In the genomic region with DNA sequence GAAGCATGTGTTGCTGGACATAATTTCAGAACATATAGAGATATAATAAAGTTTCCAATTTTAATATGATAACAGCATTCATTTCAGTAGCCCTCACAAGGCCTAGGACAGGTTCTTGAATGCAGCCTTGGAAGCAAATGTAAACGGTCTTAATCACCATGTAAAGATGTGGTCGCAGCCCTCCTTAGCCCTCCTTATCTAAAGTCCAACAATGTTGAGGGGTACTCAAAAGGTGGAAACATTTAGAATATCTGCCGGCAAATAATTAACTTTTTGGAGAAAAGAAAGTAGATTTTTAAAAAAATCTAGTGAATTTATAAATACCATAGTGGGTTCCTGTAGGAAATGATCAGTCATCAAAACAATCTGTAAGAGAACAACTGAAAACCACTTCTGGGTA, we compare ENCODE assay signal across 34 mouse cellular contexts.
"Had no signal": no experiment of that assay in that cellular context is flagged by ENCODE, and none has a peak within 500 bp of the region (broad histone marks: within the 10 kb centered on the region; RNA-seq: fewer than 3 reads in every experiment).

No protein-coding gene starts in this region.

- H3K27me3 ChIP-seq: heart, embryonic 12.5 days; heart, embryonic 13.5 days; heart, embryonic 15.5 days; hindbrain, embryonic 12.5 days; hindbrain, embryonic 13.5 days; hindbrain, embryonic 15.5 days; intestine, embryonic 15.5 days; kidney, embryonic 15.5 days had no signal

- H3K4me2 ChIP-seq: heart, embryonic 11.5 days; heart, embryonic 12.5 days; heart, embryonic 13.5 days; heart, embryonic 15.5 days; hindbrain, embryonic 12.5 days; hindbrain, embryonic 13.5 days; hindbrain, embryonic 14.5 days; hindbrain, embryonic 15.5 days; intestine, embryonic 15.5 days; kidney, embryonic 15.5 days had no signal

- H3K9ac ChIP-seq: heart, embryonic 12.5 days; heart, embryonic 13.5 days; heart, embryonic 15.5 days; hindbrain, embryonic 12.5 days; hindbrain, embryonic 13.5 days; hindbrain, embryonic 14.5 days; hindbrain, embryonic 15.5 days; intestine, embryonic 15.5 days; kidney, embryonic 15.5 days had no signal

- H3K4me1 ChIP-seq: heart, embryonic 10.5 days; heart, embryonic 12.5 days; heart, embryonic 13.5 days; heart, embryonic 15.5 days; hindbrain, embryonic 10.5 days; hindbrain, embryonic 12.5 days; hindbrain, embryonic 13.5 days; hindbrain, embryonic 15.5 days; intestine, embryonic 15.5 days; kidney, embryonic 15.5 days had no signal

- H3K36me3 ChIP-seq: heart, embryonic 10.5 days; heart, embryonic 12.5 days; heart, embryonic 13.5 days; heart, embryonic 15.5 days; hindbrain, embryonic 10.5 days; hindbrain, embryonic 12.5 days; hindbrain, embryonic 13.5 days; hindbrain, embryonic 15.5 days; intestine, embryonic 15.5 days; kidney, embryonic 15.5 days had no signal

- H3K9me3 ChIP-seq: heart, embryonic 10.5 days; heart, embryonic 12.5 days; heart, embryonic 13.5 days; heart, embryonic 15.5 days; hindbrain, embryonic 10.5 days; hindbrain, embryonic 12.5 days; hindbrain, embryonic 13.5 days; hindbrain, embryonic 15.5 days; intestine, embryonic 15.5 days; kidney, embryonic 15.5 days had no signal

- ATAC-seq: hindbrain, postnatal 0 days; inflammation-experienced regulatory T-cells, adult 6 months; intestine, embryonic 15.5 days; intestine, embryonic 16.5 days; intestine, postnatal 0 days had no signal

- H3K27ac ChIP-seq: heart, adult 2 months; heart, embryonic 10.5 days; heart, embryonic 13.5 days; heart, embryonic 15.5 days; hindbrain, embryonic 10.5 days; hindbrain, embryonic 12.5 days; hindbrain, embryonic 13.5 days; hindbrain, embryonic 14.5 days; hindbrain, embryonic 15.5 days; hindbrain, postnatal 0 days; intestine, embryonic 15.5 days; kidney, embryonic 15.5 days; kidney, postnatal 0 days; layer of hippocampus, adult 2 months had no signal

- DNase-seq: heart, adult 2 months; heart, postnatal 10 days; heart, postnatal 14 days; heart, postnatal 36 days; heart, postnatal 4 days; kidney, adult 11 months; kidney, adult 18-20 months; kidney, adult 2 months; kidney, adult 8-10 months; kidney, adult 9 months; kidney, postnatal 10 days; kidney, postnatal 14 days; kidney, postnatal 25 days; kidney, postnatal 36 days; kidney, postnatal 4 days; layer of hippocampus, adult 9-11 months had no signal

- H3K4me3 ChIP-seq: heart, adult 2 months; heart, embryonic 10.5 days; heart, embryonic 12.5 days; heart, embryonic 13.5 days; heart, embryonic 15.5 days; hindbrain, embryonic 10.5 days; hindbrain, embryonic 12.5 days; hindbrain, embryonic 13.5 days; hindbrain, embryonic 15.5 days; intestine, embryonic 15.5 days; kidney, embryonic 15.5 days; layer of hippocampus, adult 2 months had no signal
